ENCODE assay signal across 16 mouse cellular contexts in genomic region chr2:124235237-124236055, GRCm38 (mm10).
A peak's percentile ranks its signal among the peaks of the same experiment; 100 is the strongest.
DNase-seq lines count a peak whose midpoint lies in the region; ATAC-seq and TF ChIP-seq lines count a peak whose summit lies in the region.
"Had no signal": no experiment of that assay in that cellular context is flagged by ENCODE, and none has a peak within 500 bp of the region (broad histone marks: within the 10 kb centered on the region; RNA-seq: fewer than 3 reads in every experiment).

No protein-coding gene starts in this region.

- DNase-seq in hindbrain, embryonic 10.5 days (ENCODE audit: low spot score): no peak
- peak; percentile 45 for DNase-seq in brain, adult 2 months (ENCODE audit: low read depth, low spot score)
- no peak for DNase-seq in forebrain, postnatal 0 days
- DNase-seq in gastrocnemius, postnatal 14 days: no peak
- DNase-seq in adrenal gland, postnatal 10 days: no peak
- DNase-seq in heart, adult 18-20 months: no peak
- DNase-seq: adrenal gland, postnatal 14 days; B cell, adult 2 months; cerebellum, postnatal 25 days; gastrocnemius, postnatal 36 days; kidney, adult 8-10 months had no signal

- intact Hi-C loops in gastrocnemius, postnatal 14 days (cut with DNase I; ENCODE audit: low total_unique reads): no loop called here

- no peak for ATAC-seq in hindbrain, embryonic 12.5 days (ENCODE audit: low FRiP score)
- peak; percentile 51 for ATAC-seq in forebrain, postnatal 0 days
- ATAC-seq in midbrain, embryonic 15.5 days (replicated peaks): peak; percentile 83

- H3K27me3 ChIP-seq in hindbrain, embryonic 10.5 days (ENCODE audit: insufficient read depth, poor library complexity, severe bottlenecking): no peaks in the 10 kb centered on the region
- no peaks in the 10 kb centered on the region for H3K27me3 ChIP-seq in hindbrain, embryonic 12.5 days
- H3K27me3 ChIP-seq in forebrain, postnatal 0 days (ENCODE audit: insufficient read depth, low read length): no peaks in the 10 kb centered on the region
- H3K27me3 ChIP-seq in midbrain, embryonic 15.5 days (replicated peaks): no peaks in the 10 kb centered on the region
- H3K27me3 ChIP-seq: embryonic facial prominence, embryonic 12.5 days; heart, embryonic 15.5 days; limb, embryonic 13.5 days had no signal

- no peak overlapping the region for H3K4me2 ChIP-seq in hindbrain, embryonic 12.5 days (replicated peaks)
- H3K4me2 ChIP-seq in forebrain, postnatal 0 days (ENCODE audit: low read depth): no peak overlapping the region
- no peak overlapping the region for H3K4me2 ChIP-seq in midbrain, embryonic 15.5 days
- H3K4me2 ChIP-seq: embryonic facial prominence, embryonic 12.5 days; heart, embryonic 15.5 days; limb, embryonic 13.5 days had no signal

- 34% methylated on average over 6 of the region's 6 CpGs for WGBS in hindbrain, embryonic 10.5 days
- WGBS in hindbrain, embryonic 12.5 days: 31% methylated on average over 6 of the region's 6 CpGs
- 49% methylated on average over 6 of the region's 6 CpGs for WGBS in forebrain, postnatal 0 days
- WGBS in midbrain, embryonic 15.5 days: 35% methylated on average over 6 of the region's 6 CpGs

- H3K4me1 ChIP-seq in hindbrain, embryonic 10.5 days (replicated peaks): peaks cover 13% of the 10 kb centered on the region
- no peaks in the 10 kb centered on the region for H3K4me1 ChIP-seq in hindbrain, embryonic 12.5 days
- no peaks in the 10 kb centered on the region for H3K4me1 ChIP-seq in forebrain, postnatal 0 days (ENCODE audit: insufficient read depth)
- peaks cover 12% of the 10 kb centered on the region; the same call in 1 of the 2 replicates for H3K4me1 ChIP-seq in midbrain, embryonic 15.5 days
- H3K4me1 ChIP-seq: embryonic facial prominence, embryonic 12.5 days; heart, embryonic 15.5 days had no signal

- no peaks in the 10 kb centered on the region for H3K9me3 ChIP-seq in hindbrain, embryonic 10.5 days
- H3K9me3 ChIP-seq in hindbrain, embryonic 12.5 days (replicated peaks): no peaks in the 10 kb centered on the region
- H3K9me3 ChIP-seq in forebrain, postnatal 0 days (ENCODE audit: low read length): no peaks in the 10 kb centered on the region
- H3K9me3 ChIP-seq in midbrain, embryonic 15.5 days: no peaks in the 10 kb centered on the region
- H3K9me3 ChIP-seq: embryonic facial prominence, embryonic 12.5 days; heart, embryonic 15.5 days; limb, embryonic 13.5 days had no signal

- H3K27ac ChIP-seq in hindbrain, embryonic 10.5 days: peak overlapping the region; percentile 67
- H3K27ac ChIP-seq in hindbrain, embryonic 12.5 days: no peak overlapping the region
- H3K27ac ChIP-seq in forebrain, postnatal 0 days (ENCODE audit: low read depth, low read length): peak overlapping the region; percentile 37; the same call in 1 of the 2 replicates
- H3K27ac ChIP-seq in midbrain, embryonic 15.5 days: peak overlapping the region; percentile 27
- H3K27ac ChIP-seq: embryonic facial prominence, embryonic 12.5 days; heart, embryonic 15.5 days; limb, embryonic 13.5 days had no signal

- no peak for TF ChIP-seq CTCF in forebrain, postnatal 0 days (IDR thresholded peaks at IDR 0.05; ENCODE audit: low read depth)

- H3K4me3 ChIP-seq in hindbrain, embryonic 10.5 days: no peak overlapping the region
- no peak overlapping the region for H3K4me3 ChIP-seq in hindbrain, embryonic 12.5 days
- no peak overlapping the region for H3K4me3 ChIP-seq in forebrain, postnatal 0 days (ENCODE audit: low read depth, low read length)
- no peak overlapping the region for H3K4me3 ChIP-seq in midbrain, embryonic 15.5 days
- H3K4me3 ChIP-seq: embryonic facial prominence, embryonic 12.5 days; heart, embryonic 15.5 days; limb, embryonic 13.5 days had no signal

- no peak overlapping the region for H3K9ac ChIP-seq in hindbrain, embryonic 12.5 days
- H3K9ac ChIP-seq in forebrain, postnatal 0 days: 0 out of 2 replicates have a peak overlapping the region, but pooled peaks have one; percentile 6
- H3K9ac ChIP-seq in midbrain, embryonic 15.5 days: peak overlapping the region; percentile 23; the same call in 1 of the 2 replicates
- H3K9ac ChIP-seq: embryonic facial prominence, embryonic 12.5 days; heart, embryonic 15.5 days; limb, embryonic 13.5 days had no signal

- no peaks in the 10 kb centered on the region for H3K36me3 ChIP-seq in hindbrain, embryonic 10.5 days
- no peaks in the 10 kb centered on the region for H3K36me3 ChIP-seq in hindbrain, embryonic 12.5 days
- no peaks in the 10 kb centered on the region for H3K36me3 ChIP-seq in forebrain, postnatal 0 days (ENCODE audit: insufficient read depth)
- no peaks in the 10 kb centered on the region for H3K36me3 ChIP-seq in midbrain, embryonic 15.5 days (replicated peaks)
- H3K36me3 ChIP-seq: embryonic facial prominence, embryonic 12.5 days; heart, embryonic 15.5 days; limb, embryonic 13.5 days had no signal
